Mouse (Mus musculus): ENCODE data around the gene Aktip.

DNA sequence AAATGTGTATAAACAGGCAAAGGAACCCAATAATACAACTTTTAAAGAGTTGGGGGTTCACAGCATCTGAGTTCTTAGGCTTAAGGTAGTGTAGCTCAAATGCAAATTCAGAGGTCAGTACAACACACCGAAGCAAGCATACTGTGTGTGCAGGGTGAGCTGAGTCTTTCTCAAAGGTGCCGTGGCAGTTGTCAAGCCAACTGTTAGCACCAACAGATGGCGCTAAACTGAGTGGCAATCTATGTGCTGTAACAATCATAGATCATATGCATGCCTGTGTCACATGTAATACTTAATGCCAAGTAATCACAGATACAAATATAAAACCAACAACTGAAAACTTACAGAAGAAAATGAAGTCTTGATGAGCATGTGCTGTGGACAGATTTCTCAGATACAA, 81.6 kb downstream of the Aktip start:
- peak; percentile 36; the same call in 1 of the 2 replicates for TF ChIP-seq CTCF (IDR thresholded peaks at IDR 0.05; ENCODE audit: borderline replicate concordance, extremely low read depth, insufficient read depth, insufficient read length)
- no peak for TF ChIP-seq POLR2A (IDR thresholded peaks at IDR 0.05; ENCODE audit: borderline replicate concordance, extremely low read depth, insufficient read depth, insufficient read length, poor library complexity, severe bottlenecking)

Data from brain, embryonic 14.5 days (tissue).